Mouse (Mus musculus): ENCODE measurements around the gene Lars2.
"Not testable (repeated sequence)": the region's sequence is repeated elsewhere in the genome, so short reads cannot be mapped to it uniquely, and the experiment has no call there.

Lars2 gene

GRCm38 (mm10) chr9:123391140-123391849, 24.6 kb downstream of the Lars2 start:
- no peak for DNase-seq (ENCODE audit: low spot score)

DNA sequence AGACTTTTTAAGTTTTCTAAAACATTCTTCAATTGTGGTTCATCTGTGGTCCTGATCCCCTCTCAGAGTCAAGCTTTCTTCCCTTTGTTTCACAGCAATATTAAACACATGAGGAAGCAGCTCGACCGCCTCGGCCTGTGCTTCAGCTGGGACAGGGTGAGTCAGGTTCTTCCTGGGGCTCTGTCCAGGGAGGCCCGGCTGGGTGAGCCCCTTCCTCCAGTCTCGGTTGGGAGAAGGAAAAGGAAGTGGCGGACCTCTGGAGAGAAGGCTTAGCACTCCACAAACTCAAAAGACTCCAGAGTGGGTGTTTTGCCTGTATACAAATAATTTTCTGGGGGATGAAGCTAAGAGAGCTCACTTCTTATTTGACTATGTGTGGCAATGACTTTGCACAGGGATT, 28.1 kb downstream of the Lars2 start:
- DNase-seq (ENCODE audit: low spot score), result no peak

DNA sequence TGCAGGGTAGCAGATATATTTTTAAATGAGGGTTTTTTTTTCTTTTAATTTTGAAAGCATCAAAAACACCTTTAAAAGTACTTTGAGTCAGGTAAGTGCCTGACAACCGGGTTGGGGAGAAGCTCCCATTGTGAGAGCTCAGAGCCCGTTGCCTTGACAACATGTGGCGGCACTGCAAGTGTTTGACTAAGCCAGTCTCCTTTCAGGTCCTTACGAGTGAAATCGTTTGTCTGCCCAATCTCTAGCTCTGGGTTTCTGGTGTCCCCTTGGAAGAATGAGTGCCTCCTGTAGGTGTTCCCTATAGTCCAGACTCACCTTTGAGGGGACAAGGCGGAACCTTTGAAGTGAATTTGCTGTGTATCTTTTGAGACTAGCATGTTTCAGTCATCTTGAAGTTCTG, 31.0 kb downstream of the Lars2 start:
- DNase-seq (ENCODE audit: low spot score), result no peak

DNA sequence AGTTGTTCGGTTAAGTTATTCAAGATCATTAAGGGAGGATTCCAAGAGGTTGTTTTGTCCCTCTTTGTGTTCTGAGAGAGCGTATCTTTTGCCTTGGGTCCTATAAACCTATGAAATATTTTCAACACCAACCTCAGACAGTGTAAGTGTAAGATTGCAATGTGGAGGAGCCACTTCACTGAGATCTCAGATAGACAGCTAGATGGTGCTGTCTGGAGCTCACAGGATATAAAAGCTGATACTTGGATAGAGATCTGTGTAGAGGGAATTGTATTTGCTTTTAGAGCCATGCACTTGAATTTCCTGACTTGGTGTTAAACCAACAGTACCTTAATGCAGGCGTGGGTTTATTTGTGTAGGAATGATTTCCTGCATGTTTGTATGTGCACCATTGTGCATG, 35.5 kb downstream of the Lars2 start:
- no peak for DNase-seq (ENCODE audit: low spot score)

GRCm38 (mm10) chr9:123403031-123403430, 36.3 kb downstream of the Lars2 start:
- DNase-seq (ENCODE audit: low spot score), result no peak

- DNase-seq (ENCODE audit: low spot score), result no peak
These were observed 38.5 kb downstream of the Lars2 start for GRCm38 (mm10) chr9:123405231-123405630.

- no peak for DNase-seq (ENCODE audit: low spot score)
These were observed 42.0 kb downstream of the Lars2 start for GRCm38 (mm10) chr9:123408771-123409170.

DNA sequence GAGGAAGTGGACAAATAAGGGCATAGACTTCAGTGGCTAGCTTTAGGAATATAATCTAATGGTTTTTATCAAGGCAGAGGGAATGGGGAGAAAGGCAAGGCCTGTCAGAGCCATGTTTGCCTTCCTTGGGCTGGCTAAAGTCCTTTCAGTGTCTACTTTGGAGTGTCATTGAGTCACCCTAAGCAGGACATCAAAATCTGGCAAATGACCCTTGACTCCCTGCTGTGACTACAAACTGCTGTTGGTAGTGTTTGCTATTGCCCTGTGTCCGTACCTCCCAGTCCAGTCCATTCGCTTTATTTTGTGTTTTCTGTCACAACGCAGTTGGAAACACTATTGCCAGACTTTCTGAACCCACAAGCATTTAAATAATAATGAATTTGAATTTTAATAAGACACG, 63.1 kb downstream of the Lars2 start:
- no peak for DNase-seq (ENCODE audit: low spot score)

GRCm38 (mm10) chr9:123430973-123431372, 64.2 kb downstream of the Lars2 start:
- DNase-seq (ENCODE audit: low spot score), result no peak

GRCm38 (mm10) chr9:123438223-123438622, 71.5 kb downstream of the Lars2 start:
- DNase-seq (ENCODE audit: low spot score), result no peak

DNA sequence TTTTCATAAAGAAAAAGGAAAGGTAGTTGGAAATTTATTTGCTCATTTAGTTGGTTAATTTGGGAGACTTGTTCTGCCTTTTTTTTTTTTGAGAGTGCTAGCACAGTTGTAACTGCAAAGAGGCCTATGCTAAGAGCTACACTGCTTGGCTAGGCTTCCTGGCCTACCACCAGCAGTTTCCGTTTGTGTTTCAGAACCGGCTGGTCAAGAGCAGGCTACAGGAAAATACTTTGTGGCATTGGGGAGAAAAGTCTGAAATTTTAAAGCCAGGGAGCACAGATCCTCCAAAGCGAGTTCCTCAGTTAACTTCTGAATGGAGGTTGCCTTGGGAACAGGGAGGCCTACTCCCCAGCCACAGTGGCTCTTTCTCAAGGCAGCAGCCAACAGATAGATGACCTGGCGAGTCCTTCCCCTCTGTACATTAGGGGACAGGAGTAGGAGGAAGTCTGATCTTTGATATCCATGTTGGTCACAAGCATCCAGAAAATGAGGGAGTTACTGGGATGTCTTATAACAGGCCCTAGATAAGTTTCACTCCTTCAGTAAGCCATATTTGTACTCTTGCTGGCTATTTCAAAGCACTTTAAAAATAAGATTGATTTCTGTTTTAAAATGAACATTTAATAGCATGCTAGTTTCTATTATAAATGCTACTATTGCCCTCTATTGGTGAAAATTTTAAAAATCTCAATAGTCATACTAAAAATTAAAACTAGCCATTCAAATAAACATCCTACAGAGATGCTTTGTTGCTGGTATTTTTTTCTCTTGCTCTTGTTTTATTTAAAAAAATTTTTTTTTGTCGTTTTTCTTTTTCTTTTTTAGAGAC, 73.7 kb downstream of the Lars2 start:
- DNase-seq (ENCODE audit: low spot score), result no peak

DNA sequence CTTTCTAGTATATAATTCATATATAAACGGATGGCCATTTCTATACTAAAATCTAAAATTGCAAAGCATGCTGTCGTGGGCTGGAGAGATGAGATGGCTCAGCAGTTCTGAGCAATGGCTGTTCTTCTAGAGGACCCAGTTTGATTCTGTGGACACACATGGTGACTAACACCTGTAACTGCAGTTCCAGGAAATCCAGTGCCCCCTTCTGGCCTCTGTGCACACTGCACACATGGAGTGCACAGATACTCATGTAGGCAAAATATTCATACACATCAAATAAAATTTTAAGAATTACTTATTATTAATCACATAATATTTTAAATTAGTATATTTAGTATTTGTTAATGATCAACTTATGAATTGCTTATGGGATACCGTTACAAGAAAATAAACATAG, 80.4 kb downstream of the Lars2 start:
- not testable (repeated sequence) for DNase-seq (ENCODE audit: low spot score)

DNA sequence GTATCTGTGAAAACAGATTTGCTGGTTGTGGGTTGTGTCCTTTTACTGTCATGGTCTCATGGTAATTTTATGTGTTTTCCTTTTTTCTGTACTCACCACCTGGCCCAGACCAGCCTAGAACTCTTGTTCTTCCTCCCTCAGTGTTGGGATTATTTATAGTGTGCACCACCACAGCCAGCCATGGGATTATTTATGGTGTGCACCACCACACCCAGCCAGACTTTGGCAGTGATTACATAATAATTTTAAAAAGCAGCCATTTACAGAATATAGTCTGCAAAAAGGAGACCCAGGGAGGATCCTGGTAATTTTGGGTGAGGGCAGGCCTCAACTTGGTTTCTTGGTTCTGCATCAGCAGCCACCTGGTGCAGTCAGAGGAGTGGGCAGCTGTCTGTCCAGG, 81.9 kb downstream of the Lars2 start:
- DNase-seq (ENCODE audit: low spot score), result no peak

- no peak for DNase-seq (ENCODE audit: low spot score)
These were observed 83.4 kb downstream of the Lars2 start for GRCm38 (mm10) chr9:123450174-123450573.

- DNase-seq (ENCODE audit: low spot score), result no peak
These were observed 85.0 kb downstream of the Lars2 start for GRCm38 (mm10) chr9:123451772-123452171.

DNA sequence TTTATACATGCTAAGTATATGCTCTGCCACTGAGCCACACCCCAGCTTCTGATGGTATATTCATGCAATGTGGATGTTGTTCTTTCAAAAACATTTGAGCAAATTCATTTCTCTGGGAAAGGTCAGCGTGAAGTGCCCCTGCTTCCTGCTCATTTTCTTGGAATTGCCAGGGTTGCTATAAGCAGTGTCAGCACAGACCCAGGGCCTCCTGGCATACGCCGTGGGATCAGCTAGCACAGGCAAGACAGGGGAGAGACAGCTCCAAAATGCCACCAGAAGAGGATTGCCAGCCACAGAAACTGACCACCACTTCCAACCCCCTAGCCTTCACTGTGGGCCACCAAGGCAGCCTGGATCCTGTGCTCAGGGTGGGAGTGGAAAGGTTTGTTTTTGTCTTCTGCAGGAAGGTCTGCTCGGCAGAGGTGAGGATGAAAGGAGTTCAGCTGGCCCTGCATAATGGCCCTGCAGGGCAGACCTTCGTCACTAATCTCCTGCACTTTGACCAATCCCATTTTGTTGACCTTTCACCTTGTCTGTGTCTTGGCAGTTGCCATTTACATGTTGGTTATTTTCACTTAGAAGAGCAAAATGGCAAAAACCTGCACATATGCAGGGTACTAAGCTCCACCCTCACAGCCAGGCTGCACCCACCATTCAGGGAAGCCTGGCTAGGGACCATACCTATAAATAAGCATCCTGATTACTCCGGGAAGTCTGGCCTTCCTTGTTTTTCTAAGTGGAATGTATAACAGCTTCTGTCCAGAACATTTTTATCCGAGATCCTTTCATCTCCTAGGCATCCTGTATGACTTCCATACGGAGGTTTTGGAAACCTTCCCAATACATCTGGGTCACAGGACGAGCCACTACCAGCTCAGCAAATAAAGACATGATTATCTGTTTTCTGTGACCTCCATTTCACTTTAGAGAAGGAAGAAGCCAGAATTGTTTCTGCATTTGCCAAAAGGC, 90.2 kb downstream of the Lars2 start:
- DNase-seq (ENCODE audit: low spot score), result no peak

DNA sequence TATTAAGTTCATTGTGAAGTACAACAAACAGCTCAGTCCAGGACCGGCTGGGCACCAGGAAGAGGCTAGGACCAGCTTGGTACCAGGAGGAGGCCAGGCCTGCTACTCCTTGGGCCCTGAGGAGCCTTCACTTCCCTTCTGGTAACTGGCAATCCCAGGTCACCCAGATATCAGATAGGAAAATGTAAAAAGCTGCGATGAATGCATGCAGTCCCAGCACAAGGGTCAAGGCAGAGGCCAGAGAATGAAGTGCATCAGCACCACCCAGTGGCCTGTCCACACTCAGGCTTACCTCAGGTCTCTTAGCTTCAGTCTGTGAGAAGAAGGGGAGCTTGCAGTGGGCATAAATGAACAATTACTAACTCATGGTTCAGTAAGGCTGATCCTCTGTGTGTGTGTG, 90.9 kb downstream of the Lars2 start:
- DNase-seq (ENCODE audit: low spot score), result no peak

- DNase-seq (ENCODE audit: low spot score), result no peak
These were observed 100.5 kb downstream of the Lars2 start for GRCm38 (mm10) chr9:123467141-123467620.

- no peak for DNase-seq (ENCODE audit: low spot score)
These were observed 101.8 kb downstream of the Lars2 start for GRCm38 (mm10) chr9:123468406-123469085.

- no peak for DNase-seq (ENCODE audit: low spot score)
These were observed 102.4 kb downstream of the Lars2 start for GRCm38 (mm10) chr9:123469087-123469486.

DNA sequence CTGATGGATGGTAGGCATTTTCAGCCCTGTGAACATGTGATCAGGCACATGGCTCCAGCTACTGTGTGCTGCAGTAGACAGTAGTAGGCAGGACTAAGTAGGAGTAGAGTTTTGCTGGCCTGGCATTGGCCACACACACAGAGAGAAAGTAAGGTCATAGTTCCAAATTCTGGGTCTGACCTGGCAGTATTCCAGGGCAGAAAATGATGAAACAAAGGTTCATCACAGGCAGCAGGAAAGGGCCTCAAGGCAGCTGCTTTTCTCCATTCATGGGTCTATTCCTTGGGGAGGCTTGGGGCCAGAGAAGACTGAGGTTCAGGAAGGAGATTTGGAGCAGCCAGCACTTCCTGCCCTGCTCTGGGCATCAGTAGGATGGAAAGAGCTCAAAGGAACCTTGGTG, 106.7 kb downstream of the Lars2 start:
- DNase-seq (ENCODE audit: low spot score), result no peak

DNA sequence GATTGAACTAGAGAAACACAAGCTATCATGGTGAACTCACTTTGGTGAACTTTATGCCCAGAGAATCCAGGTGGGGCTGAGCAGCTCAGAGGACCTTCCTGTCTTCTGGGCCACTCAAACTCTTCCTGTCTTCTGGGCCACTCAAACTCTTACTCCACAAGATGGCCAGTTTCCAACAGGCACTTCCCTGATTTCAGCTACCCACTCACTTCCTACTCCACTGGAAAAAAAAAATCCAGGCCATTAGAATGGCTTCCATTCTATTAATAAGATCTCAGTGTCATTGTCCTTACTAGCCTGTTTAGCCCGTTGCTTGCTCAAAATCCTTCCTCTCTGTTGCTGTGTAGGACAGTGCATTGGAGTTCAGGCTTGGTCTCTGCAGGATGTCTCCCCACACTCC, 108.8 kb downstream of the Lars2 start:
- DNase-seq (ENCODE audit: low spot score), result no peak

Data from urinary bladder, postnatal 10 days (tissue).